Mouse (Mus musculus): ENCODE results near the gene Gm11983.
"Not testable (repeated sequence)": the region's sequence is repeated elsewhere in the genome, so short reads cannot be mapped to it uniquely, and the experiment has no call there.

Gene Gm11983

GRCm38 (mm10) chr11:6837554-6837953 is at the start of gene Gm11983:
Gene Gm11983 (minus strand): TSS chr11:6837654.
- DNase-seq, result no peak

GRCm38 (mm10) chr11:6883045-6883444 is 45.6 kb upstream of the Gm11983 start:
- DNase-seq, result not testable (repeated sequence)

GRCm38 (mm10) chr11:6881614-6882013 is 44.2 kb upstream of the Gm11983 start:
- peak; percentile 43 for DNase-seq

GRCm38 (mm10) chr11:6877740-6878139 is 40.3 kb upstream of the Gm11983 start:
- DNase-seq, result no peak

- DNase-seq, result no peak
Observed at GRCm38 (mm10) chr11:6870947-6871346, 33.5 kb upstream of the Gm11983 start.

GRCm38 (mm10) chr11:6865536-6865935 is 28.1 kb upstream of the Gm11983 start:
- DNase-seq, result no peak

GRCm38 (mm10) chr11:6862185-6862584 is 24.7 kb upstream of the Gm11983 start:
- DNase-seq, result no peak

- DNase-seq, result no peak
Observed at GRCm38 (mm10) chr11:6859898-6860858, 22.7 kb upstream of the Gm11983 start.

GRCm38 (mm10) chr11:6859096-6859495 is 21.6 kb upstream of the Gm11983 start:
- DNase-seq, result no peak

- no peak for DNase-seq
Observed at GRCm38 (mm10) chr11:6855942-6856341, 18.5 kb upstream of the Gm11983 start.

- not testable (repeated sequence) for DNase-seq
Observed at GRCm38 (mm10) chr11:6853366-6853765, 15.9 kb upstream of the Gm11983 start.

- no peak for DNase-seq
Observed at GRCm38 (mm10) chr11:6843831-6844230, 6.4 kb upstream of the Gm11983 start.

GRCm38 (mm10) chr11:6842160-6842559 is 4.7 kb upstream of the Gm11983 start:
- no peak for DNase-seq

GRCm38 (mm10) chr11:6840775-6841174 is 3.3 kb upstream of the Gm11983 start:
- no peak for DNase-seq

- DNase-seq, result no peak
Observed at GRCm38 (mm10) chr11:6834636-6835035, 2.8 kb downstream of the Gm11983 start.

GRCm38 (mm10) chr11:6833731-6834130 is 3.7 kb downstream of the Gm11983 start:
- DNase-seq, result no peak

GRCm38 (mm10) chr11:6831931-6832330 is 5.5 kb downstream of the Gm11983 start:
- DNase-seq, result no peak

- no peak for DNase-seq
Observed at GRCm38 (mm10) chr11:6828196-6828595, 9.3 kb downstream of the Gm11983 start.

GRCm38 (mm10) chr11:6826157-6826556 is 11.3 kb downstream of the Gm11983 start:
- DNase-seq, result no peak

- DNase-seq, result no peak
Observed at GRCm38 (mm10) chr11:6823176-6823575, 14.3 kb downstream of the Gm11983 start.

GRCm38 (mm10) chr11:6814486-6814885 is 23.0 kb downstream of the Gm11983 start:
- DNase-seq, result no peak

- DNase-seq, result not testable (repeated sequence)
Observed at GRCm38 (mm10) chr11:6802879-6803278, 34.6 kb downstream of the Gm11983 start.

GRCm38 (mm10) chr11:6790690-6791089 is 46.8 kb downstream of the Gm11983 start:
- peak; percentile 32 for DNase-seq
